Mouse (Mus musculus): ENCODE results near the gene Otoa.

- TF ChIP-seq CTCF (IDR thresholded peaks at IDR 0.05; ENCODE audit: extremely low read depth, insufficient read length, insufficient replicate concordance, low read depth, low read length) (no peak), POLR2A (IDR thresholded peaks at IDR 0.05; ENCODE audit: low read depth, low read length) (no peak)
Observed at GRCm38 (mm10) chr7:121085500-121085899, 4.0 kb downstream of the Otoa start.

All from small intestine, adult 2 months (tissue).